Mouse (Mus musculus) monocyte, adult 2 months (primary cell): ENCODE measurements around the gene Arhgap27.

Experiments
- DNase-seq, 2 experiments: peaks; one replicate each; pipeline ENCODE4 v3.0.0; 2022; ENCODE audit warnings: low spot score in 2 of 2, low read depth in 1 of 2

Arhgap27 gene

DNA sequence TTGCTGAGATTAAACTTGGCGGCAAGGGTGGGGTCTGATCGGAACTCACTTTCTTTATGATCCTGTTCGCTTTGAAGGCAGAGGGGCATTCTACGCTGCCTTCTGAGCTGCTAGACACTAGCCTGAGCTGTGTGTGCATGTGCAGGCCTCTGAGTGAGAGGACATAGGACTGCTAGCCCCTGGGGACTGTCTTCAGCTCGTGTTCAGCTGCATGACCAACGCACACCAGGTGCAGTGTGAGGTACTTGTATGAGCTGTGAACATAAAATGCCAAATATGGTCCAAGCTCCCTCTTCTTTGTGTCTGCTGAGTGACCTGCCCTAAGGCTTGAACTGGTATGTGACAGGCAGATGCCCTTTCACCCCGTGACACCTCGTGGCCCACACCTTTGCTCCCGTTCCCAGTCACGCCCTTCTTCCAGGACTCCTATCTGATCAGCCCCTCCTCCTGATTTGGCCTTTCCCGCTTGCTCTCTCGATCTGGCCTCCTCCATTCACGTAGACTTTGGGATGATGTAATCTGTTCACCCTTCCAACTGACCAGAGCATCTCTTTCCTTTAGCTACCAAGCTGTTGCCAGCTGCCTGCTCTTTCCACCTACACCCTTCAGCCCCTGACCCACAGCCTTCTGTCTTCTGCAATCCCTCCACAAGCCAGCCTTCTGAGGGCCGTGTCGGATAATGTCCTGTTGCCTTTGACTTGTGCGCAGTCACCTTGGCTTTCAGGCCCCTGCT lies 6.4 kb downstream of the Arhgap27 start:
- DNase-seq, result no peak

- no peak for DNase-seq
Measured at GRCm38 (mm10) chr11:103356032-103356571, 7.4 kb downstream of the Arhgap27 start.

DNA sequence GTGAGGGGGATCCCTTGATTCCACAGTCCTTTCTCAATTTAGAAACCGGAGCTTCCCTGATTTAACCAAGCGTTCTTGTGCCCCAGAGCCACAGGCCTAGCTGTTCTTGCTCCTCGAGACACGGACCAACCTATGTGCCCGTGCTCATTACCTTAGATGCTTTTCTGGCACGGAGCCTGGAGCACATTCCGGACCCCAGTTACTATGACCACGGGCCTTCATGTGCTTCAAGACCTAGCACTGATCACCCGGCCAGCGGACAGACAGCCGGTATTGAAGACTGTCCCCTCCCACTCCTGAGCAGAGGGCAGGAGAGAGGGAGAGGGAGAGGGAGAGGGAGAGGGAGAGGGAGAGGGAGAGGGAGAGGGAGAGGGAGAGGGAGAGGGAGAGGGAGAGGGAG lies 8.2 kb downstream of the Arhgap27 start:
- DNase-seq, result no peak

- DNase-seq, result no peak
Measured at GRCm38 (mm10) chr11:103354033-103354432, 9.5 kb downstream of the Arhgap27 start.

DNA sequence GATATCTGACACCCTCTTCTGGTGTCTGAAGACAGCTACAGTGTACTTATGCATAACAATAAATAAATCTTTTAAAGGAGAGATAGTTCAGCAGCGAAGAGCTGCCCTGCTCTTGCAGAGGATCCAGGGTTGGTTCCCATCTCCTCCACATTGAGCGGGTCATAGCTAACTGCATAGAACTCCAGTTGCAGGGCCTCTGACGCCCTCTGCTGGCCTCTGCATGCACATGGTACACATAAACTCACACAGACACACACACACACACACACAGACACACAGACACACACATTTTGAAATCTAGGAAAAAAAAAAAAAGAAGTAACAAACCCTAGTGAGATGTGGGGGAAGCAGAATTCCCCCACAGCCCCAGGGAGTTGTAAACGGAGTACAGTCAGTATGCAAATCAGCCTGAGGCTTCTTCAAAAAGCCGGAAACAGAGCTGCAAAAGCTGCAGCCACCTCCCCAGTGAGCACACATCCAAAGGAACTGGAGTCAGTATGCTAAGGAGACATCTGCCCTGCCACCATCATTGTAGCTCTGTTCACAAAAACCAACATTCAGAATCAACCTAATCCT lies 11.2 kb downstream of the Arhgap27 start:
- no peak for DNase-seq

DNA sequence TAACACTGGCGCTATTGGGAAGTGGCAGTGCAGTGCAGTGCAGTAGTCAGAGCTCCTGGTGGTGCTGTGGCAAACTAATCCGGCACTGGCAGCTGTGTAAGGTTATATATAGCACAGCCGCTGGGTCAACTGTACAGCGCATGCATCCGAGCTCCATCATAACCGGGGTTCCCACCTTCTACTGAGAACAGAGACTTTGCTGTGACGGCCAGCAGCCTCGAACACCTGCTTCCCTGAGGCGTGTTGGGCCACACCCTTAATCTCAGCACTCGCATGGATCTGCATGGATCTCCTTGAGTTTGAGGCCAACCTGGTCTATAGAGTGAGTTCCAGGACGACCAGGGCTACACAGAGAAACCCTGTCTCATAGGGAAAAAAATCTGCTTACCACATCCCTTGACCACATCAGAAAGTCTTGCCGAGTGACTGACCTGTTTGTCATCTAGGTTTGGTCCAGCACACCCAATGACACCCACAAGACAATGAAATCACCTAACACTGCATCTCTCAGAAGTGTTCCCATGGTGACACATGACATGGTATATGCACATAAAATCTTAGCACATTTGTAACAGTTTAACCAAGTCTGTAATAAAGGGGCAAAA lies 12.7 kb downstream of the Arhgap27 start:
- DNase-seq, result no peak

GRCm38 (mm10) chr11:103349699-103350098 lies 13.8 kb downstream of the Arhgap27 start:
- DNase-seq, result no peak

- peak in 1 of 2 experiments; percentile 58 for DNase-seq
Measured at GRCm38 (mm10) chr11:103346657-103347056, 16.8 kb downstream of the Arhgap27 start.

- no peak for DNase-seq
Measured at GRCm38 (mm10) chr11:103346236-103346635, 17.3 kb downstream of the Arhgap27 start.

GRCm38 (mm10) chr11:103345408-103346091 lies 17.9 kb downstream of the Arhgap27 start:
- DNase-seq, result no peak

GRCm38 (mm10) chr11:103344494-103345332 lies 18.8 kb downstream of the Arhgap27 start:
- DNase-seq, result peak in 1 of 2 experiments; percentile 45

GRCm38 (mm10) chr11:103343881-103344280 lies 19.6 kb downstream of the Arhgap27 start:
- DNase-seq, result no peak

- DNase-seq, result no peak
Measured at GRCm38 (mm10) chr11:103343063-103343462, 20.4 kb downstream of the Arhgap27 start.

DNA sequence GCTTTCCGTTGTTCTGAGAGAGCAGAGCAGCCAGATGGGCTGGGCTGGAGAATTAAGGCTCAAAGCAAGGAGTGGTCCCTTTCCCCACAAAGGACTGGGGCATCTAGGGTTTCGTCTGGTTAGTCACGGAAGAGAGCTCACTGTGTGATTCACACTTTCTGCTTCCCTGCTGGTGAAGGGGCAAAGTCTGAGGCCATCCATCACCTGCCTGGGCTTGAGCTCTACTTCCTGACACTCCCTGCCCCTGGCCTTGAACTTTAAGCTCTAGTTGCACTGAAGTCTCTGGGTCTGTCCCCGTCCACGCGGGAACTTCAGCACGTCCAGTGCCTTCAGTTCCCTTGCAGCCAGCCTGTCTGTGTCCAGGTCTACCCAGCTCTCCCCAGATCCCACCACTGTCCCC lies 22.8 kb downstream of the Arhgap27 start:
- DNase-seq, result no peak

DNA sequence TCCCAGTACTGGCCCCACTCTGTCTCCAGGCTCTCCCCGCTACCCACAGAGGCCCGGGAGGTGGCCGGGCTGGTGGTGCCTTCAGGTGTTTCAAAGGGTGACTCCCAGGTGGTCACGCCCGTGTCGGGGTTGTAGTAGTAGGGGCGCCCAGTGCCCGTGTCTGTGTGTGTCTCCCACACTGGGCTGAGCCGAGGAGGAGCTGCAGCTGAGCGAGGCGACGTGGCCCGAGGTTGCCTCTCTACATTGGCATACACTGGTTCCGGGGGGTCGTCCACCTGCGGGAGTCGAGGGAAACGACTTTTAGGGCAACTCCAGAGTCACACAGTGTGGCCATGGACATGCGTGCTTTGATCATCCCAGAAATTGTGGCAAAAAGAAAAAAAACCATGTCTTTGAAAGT lies 23.4 kb downstream of the Arhgap27 start:
- no peak for DNase-seq

GRCm38 (mm10) chr11:103339414-103340119 lies 23.9 kb downstream of the Arhgap27 start:
- no peak for DNase-seq

DNA sequence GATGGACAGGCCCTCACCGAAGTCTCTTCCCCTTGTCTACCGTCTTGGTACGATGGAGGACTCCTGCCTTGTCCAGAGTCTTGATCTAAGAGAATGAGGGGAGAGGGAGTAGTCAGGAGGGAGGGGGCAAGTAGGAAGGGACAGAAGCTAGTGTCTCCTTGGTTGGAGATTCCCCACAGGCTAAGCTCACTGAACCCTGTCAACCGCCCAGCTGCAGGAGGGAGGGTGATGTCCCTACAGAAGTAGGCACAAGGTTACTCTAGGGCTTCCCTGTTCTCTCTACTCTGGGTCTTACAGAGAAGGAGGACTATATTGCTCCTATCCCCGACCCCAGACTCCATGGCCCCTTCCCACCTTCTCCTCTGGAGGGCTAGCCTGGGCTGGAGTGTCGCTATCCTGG lies 24.8 kb downstream of the Arhgap27 start:
- DNase-seq, result no peak

DNA sequence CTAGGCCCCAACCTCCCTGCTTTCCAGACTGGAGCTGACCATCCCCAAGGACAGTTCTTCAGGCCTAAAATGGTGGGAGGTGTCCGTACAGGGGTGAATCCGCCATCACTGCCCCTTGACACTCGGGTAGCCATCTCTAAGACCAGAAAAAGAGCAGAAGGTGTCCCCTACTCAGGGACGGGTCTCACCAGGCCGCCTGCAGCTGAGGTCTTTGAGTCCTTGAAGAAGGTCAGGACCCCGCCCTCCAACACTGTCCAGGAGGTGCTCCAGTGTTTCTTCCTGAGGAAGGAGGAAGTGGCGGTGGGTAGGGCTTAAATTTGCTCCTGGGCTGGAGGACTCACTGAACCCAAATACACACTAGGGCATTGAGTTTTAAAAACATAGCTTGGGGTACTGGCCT lies 25.4 kb downstream of the Arhgap27 start:
- DNase-seq, result no peak

DNA sequence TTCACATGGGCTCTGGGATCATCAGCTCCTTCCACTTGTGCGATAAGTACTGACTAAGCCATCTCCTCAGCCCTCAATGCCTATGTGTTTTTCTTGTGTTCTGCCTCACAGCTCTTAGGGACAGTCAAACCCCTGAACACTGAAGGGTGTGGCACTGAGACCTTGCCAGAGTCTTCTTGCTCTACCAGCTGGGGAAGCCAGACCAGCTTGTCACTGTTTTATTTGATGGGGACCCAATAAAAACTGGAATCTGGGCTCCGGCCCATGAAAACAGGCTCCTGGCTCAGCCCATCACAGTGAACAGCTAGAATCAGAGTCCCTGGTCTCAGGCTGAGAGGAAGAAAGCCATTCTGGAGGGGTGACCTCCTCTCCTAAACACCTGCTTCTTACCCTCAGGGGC lies 26.3 kb downstream of the Arhgap27 start:
- DNase-seq, result no peak

DNA sequence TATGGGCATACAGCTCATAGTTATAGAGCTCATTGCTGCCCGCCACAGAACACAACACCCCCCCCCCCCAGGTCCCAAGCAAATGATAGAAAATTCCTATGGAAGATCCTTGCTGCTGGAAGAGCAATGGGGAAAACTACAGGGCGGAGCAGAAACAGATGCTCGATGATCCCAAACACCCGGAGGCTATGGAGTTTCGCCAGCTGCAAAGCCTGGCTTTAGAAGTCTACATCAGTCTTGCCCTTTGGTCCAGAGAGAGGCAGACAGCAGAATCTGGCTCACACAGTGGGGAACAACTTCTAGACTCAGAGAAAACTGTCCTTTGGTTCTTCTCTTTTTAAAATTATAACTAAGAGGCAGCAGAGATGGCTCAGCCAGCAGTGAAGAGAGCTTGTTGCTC lies 27.9 kb downstream of the Arhgap27 start:
- DNase-seq, result no peak
